Mouse (Mus musculus): ENCODE data around the gene Snx7.

GRCm38 (mm10) chr3:117751665-117752064 is 117.1 kb downstream of the Snx7 start:
- TF ChIP-seq POLR2A (IDR thresholded peaks at IDR 0.05; ENCODE audit: extremely low read depth, insufficient read depth, low read length), result no peak
- TF ChIP-seq CTCF (IDR thresholded peaks at IDR 0.05; ENCODE audit: extremely low read depth, insufficient read depth, low read length), result peak; percentile 40; the same call in 1 of the 2 replicates

Measured in cortical plate, adult 2 months (tissue).